Mouse (Mus musculus): ENCODE data around the gene Hsd17b13.
"Not testable (repeated sequence)": the region's sequence is repeated elsewhere in the genome, so short reads cannot be mapped to it uniquely, and the experiment has no call there.

DNA sequence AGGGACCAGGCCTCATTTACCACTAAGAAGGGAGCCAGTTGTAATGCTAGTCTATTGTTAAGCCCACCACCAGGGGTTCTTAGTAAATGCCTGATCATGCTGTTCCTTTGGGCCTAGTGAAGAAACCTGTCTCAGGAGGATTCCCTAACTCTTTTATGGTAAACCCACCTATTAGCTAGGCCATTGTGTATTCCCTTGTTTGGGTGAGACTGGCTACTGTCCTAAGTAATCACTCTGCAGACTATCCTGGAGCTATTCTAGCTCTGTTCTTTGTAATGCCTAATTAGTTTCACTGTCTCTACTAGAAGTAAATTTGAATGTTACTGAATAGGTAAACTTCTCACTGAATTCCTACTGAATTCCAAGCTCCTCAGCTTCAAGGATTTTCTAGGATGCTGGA, 45.3 kb downstream of the Hsd17b13 start:
- TF ChIP-seq CTCF (IDR thresholded peaks at IDR 0.05; ENCODE audit: borderline replicate concordance, insufficient read depth, low read depth, low read length); POLR2A (IDR thresholded peaks at IDR 0.05; ENCODE audit: borderline replicate concordance, insufficient read depth, low read length): not testable (repeated sequence)

Measured in cerebellum, adult 2 months (tissue).